Mouse (Mus musculus): ENCODE results near the gene Rps2. TPM values are rescaled to one million over a fixed set of nuclear protein-coding genes. Genes with fewer than 3 reads are reported as not detected.

The Rps2 gene
- polyA plus RNA-seq, 1 experiment, result 381 TPM

GRCm38 (mm10) chr17:24674277-24674676, 43.6 kb upstream of the Rps2 start:
- TF ChIP-seq FOSL1 (IDR thresholded peaks at IDR 0.05; ENCODE audit: insufficient read depth, low read length, poor library complexity, severe bottlenecking), result no peak
- no peak for TF ChIP-seq MYOG (IDR thresholded peaks at IDR 0.05; ENCODE audit: control insufficient read depth, extremely low read depth, insufficient read length)
- no peak for TF ChIP-seq CTCF (IDR thresholded peaks at IDR 0.05; ENCODE audit: control insufficient read depth, insufficient read depth, insufficient read length)
- TF ChIP-seq MAX (IDR thresholded peaks at IDR 0.05), result no peak
- TF ChIP-seq CEBPB (IDR thresholded peaks at IDR 0.05; ENCODE audit: low read depth), result no peak
- no peak for TF ChIP-seq MYOD1 (IDR thresholded peaks at IDR 0.05; ENCODE audit: control insufficient read depth, insufficient read length, low read depth)
- TF ChIP-seq USF1 (IDR thresholded peaks at IDR 0.05; ENCODE audit: low read depth), result no peak
- Histone ChIP-seq H3ac (ENCODE audit: control insufficient read depth, insufficient read length, low read depth) (no peak overlapping the region), H3K36me3 (ENCODE audit: control insufficient read depth, insufficient read depth) (peaks cover 15% of the 10 kb centered on the region), H3K27me3 (ENCODE audit: control insufficient read depth, insufficient read depth, insufficient read length) (no peaks in the 10 kb centered on the region), H3K79me2 (ENCODE audit: control insufficient read depth, insufficient read depth) (peaks cover 77% of the 10 kb centered on the region), H3K4me3 (ENCODE audit: insufficient read depth, poor library complexity, severe bottlenecking) (no peak overlapping the region), H3K79me3 (ENCODE audit: low read depth) (peaks cover 47% of the 10 kb centered on the region)

- Histone ChIP-seq H3K79me2 (ENCODE audit: control insufficient read depth, insufficient read depth) (peaks cover 60% of the 10 kb centered on the region), H3K79me3 (ENCODE audit: low read depth) (peaks cover 33% of the 10 kb centered on the region), H3K27me3 (ENCODE audit: control insufficient read depth, insufficient read depth, insufficient read length) (no peaks in the 10 kb centered on the region), H3ac (ENCODE audit: control insufficient read depth, insufficient read length, low read depth) (no peak overlapping the region), H3K36me3 (ENCODE audit: control insufficient read depth, insufficient read depth) (peaks cover 20% of the 10 kb centered on the region), H3K4me3 (ENCODE audit: insufficient read depth, poor library complexity, severe bottlenecking) (no peak overlapping the region)
- no peak for TF ChIP-seq CEBPB (IDR thresholded peaks at IDR 0.05; ENCODE audit: low read depth)
- no peak for TF ChIP-seq MYOG (IDR thresholded peaks at IDR 0.05; ENCODE audit: control insufficient read depth, extremely low read depth, insufficient read length)
- TF ChIP-seq CTCF (IDR thresholded peaks at IDR 0.05; ENCODE audit: control insufficient read depth, insufficient read depth, insufficient read length), result no peak
- TF ChIP-seq MAX (IDR thresholded peaks at IDR 0.05), result no peak
- TF ChIP-seq MYOD1 (IDR thresholded peaks at IDR 0.05; ENCODE audit: control insufficient read depth, insufficient read length, low read depth), result no peak
- TF ChIP-seq FOSL1 (IDR thresholded peaks at IDR 0.05; ENCODE audit: insufficient read depth, low read length, poor library complexity, severe bottlenecking), result no peak
- no peak for TF ChIP-seq USF1 (IDR thresholded peaks at IDR 0.05; ENCODE audit: low read depth)
These were observed 41.7 kb upstream of the Rps2 start for GRCm38 (mm10) chr17:24676187-24676586.

- H3ac ChIP-seq (ENCODE audit: control insufficient read depth, insufficient read length, low read depth), result no peak overlapping the region
- H3K36me3 ChIP-seq (ENCODE audit: control insufficient read depth, insufficient read depth), result peaks cover 27% of the 10 kb centered on the region
- TF ChIP-seq USF1 (IDR thresholded peaks at IDR 0.05; ENCODE audit: low read depth) (no peak), MYOD1 (IDR thresholded peaks at IDR 0.05; ENCODE audit: control insufficient read depth, insufficient read length, low read depth) (no peak), FOSL1 (IDR thresholded peaks at IDR 0.05; ENCODE audit: insufficient read depth, low read length, poor library complexity, severe bottlenecking) (no peak), CEBPB (IDR thresholded peaks at IDR 0.05; ENCODE audit: low read depth) (no peak), MAX (IDR thresholded peaks at IDR 0.05) (no peak), MYOG (IDR thresholded peaks at IDR 0.05; ENCODE audit: control insufficient read depth, extremely low read depth, insufficient read length) (no peak), CTCF (IDR thresholded peaks at IDR 0.05; ENCODE audit: control insufficient read depth, insufficient read depth, insufficient read length) (no peak)
- peaks cover 26% of the 10 kb centered on the region for H3K79me3 ChIP-seq (ENCODE audit: low read depth)
- no peak overlapping the region for H3K4me3 ChIP-seq (ENCODE audit: insufficient read depth, poor library complexity, severe bottlenecking)
- H3K79me2 ChIP-seq (ENCODE audit: control insufficient read depth, insufficient read depth), result peaks cover 53% of the 10 kb centered on the region
- H3K27me3 ChIP-seq (ENCODE audit: control insufficient read depth, insufficient read depth, insufficient read length), result no peaks in the 10 kb centered on the region
These were observed 41.0 kb upstream of the Rps2 start for GRCm38 (mm10) chr17:24676877-24677276.

- no peak for TF ChIP-seq USF1 (IDR thresholded peaks at IDR 0.05; ENCODE audit: low read depth)
- TF ChIP-seq CTCF (IDR thresholded peaks at IDR 0.05; ENCODE audit: control insufficient read depth, insufficient read depth, insufficient read length), result no peak
- TF ChIP-seq CEBPB (IDR thresholded peaks at IDR 0.05; ENCODE audit: low read depth), result no peak
- TF ChIP-seq MAX (IDR thresholded peaks at IDR 0.05), result no peak
- TF ChIP-seq MYOG (IDR thresholded peaks at IDR 0.05; ENCODE audit: control insufficient read depth, extremely low read depth, insufficient read length), result no peak
- no peak for TF ChIP-seq FOSL1 (IDR thresholded peaks at IDR 0.05; ENCODE audit: insufficient read depth, low read length, poor library complexity, severe bottlenecking)
- no peak for TF ChIP-seq MYOD1 (IDR thresholded peaks at IDR 0.05; ENCODE audit: control insufficient read depth, insufficient read length, low read depth)
- H3K79me3 ChIP-seq (ENCODE audit: low read depth), result peaks cover 20% of the 10 kb centered on the region
- H3K4me3 ChIP-seq (ENCODE audit: insufficient read depth, poor library complexity, severe bottlenecking), result no peak overlapping the region
- no peaks in the 10 kb centered on the region for H3K27me3 ChIP-seq (ENCODE audit: control insufficient read depth, insufficient read depth, insufficient read length)
- H3K36me3 ChIP-seq (ENCODE audit: control insufficient read depth, insufficient read depth), result peaks cover 30% of the 10 kb centered on the region
- peaks cover 46% of the 10 kb centered on the region for H3K79me2 ChIP-seq (ENCODE audit: control insufficient read depth, insufficient read depth)
- no peak overlapping the region for H3ac ChIP-seq (ENCODE audit: control insufficient read depth, insufficient read length, low read depth)
These were observed 40.3 kb upstream of the Rps2 start for GRCm38 (mm10) chr17:24677500-24678080.

- Histone ChIP-seq H3K79me3 (ENCODE audit: low read depth) (no peaks in the 10 kb centered on the region), H3K4me3 (ENCODE audit: insufficient read depth, poor library complexity, severe bottlenecking) (no peak overlapping the region), H3K27me3 (ENCODE audit: control insufficient read depth, insufficient read depth, insufficient read length) (no peaks in the 10 kb centered on the region), H3ac (ENCODE audit: control insufficient read depth, insufficient read length, low read depth) (no peak overlapping the region), H3K36me3 (ENCODE audit: control insufficient read depth, insufficient read depth) (peaks cover 6% of the 10 kb centered on the region), H3K79me2 (ENCODE audit: control insufficient read depth, insufficient read depth) (no peaks in the 10 kb centered on the region)
- no peak for TF ChIP-seq MYOG (IDR thresholded peaks at IDR 0.05; ENCODE audit: control insufficient read depth, extremely low read depth, insufficient read length)
- TF ChIP-seq MAX (IDR thresholded peaks at IDR 0.05), result no peak
- no peak for TF ChIP-seq FOSL1 (IDR thresholded peaks at IDR 0.05; ENCODE audit: insufficient read depth, low read length, poor library complexity, severe bottlenecking)
- TF ChIP-seq CEBPB (IDR thresholded peaks at IDR 0.05; ENCODE audit: low read depth), result no peak
- TF ChIP-seq MYOD1 (IDR thresholded peaks at IDR 0.05; ENCODE audit: control insufficient read depth, insufficient read length, low read depth), result no peak
- no peak for TF ChIP-seq CTCF (IDR thresholded peaks at IDR 0.05; ENCODE audit: control insufficient read depth, insufficient read depth, insufficient read length)
These were observed 31.4 kb upstream of the Rps2 start for GRCm38 (mm10) chr17:24686514-24686913.

All from C2C12 (cell line).